Mouse (Mus musculus): ENCODE measurements around the gene Cfd. TPM values are rescaled to one million over a fixed set of nuclear protein-coding genes. Genes with fewer than 3 reads are reported as not detected.

The Cfd gene
- total RNA-seq, 2 experiments from 2014 or later = 3.2 to 12.0 TPM

DNA sequence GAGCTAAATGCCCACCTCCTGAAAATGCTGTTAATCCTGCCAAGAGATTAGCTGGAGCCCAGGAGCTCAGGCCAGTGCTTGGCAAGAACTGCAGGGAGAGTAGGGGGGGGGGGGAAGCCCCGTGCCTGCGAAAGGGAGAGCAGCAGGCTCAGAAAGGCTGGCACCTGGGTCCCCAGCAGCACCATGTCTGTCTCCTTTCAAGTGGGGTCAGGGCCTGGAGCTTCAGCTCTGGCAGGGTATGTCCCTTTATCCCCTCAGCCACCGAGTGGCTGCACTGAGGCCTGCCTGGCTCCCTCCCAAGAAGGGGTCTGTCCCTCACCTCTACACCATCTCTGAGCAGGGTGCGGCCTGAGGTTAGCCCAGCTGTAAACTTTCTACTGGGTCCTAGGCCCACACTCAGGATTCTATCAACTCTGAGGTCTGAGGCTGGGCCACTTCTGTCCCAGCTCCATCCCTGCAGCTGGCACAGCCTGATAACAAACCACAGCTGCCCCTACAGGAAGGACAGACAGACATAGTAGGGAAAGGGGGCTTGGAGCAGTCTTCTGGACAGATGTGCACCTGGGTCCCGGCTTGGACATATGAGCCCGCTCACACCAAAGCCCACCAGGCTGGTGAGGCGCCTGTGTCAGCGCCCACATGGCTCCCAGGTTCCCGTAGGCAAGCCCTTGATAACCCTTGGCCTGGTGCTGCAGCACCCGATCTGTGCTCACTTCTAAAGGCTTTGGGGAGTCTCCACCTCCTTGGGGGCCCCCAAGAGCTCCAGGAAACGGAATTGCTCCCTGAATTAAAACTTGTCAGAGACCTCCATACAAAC lies 23.7 kb downstream of the Cfd start:
- DNase-seq = no peak
- intact Hi-C loops (cut with DNase I) = no loop called here

DNA sequence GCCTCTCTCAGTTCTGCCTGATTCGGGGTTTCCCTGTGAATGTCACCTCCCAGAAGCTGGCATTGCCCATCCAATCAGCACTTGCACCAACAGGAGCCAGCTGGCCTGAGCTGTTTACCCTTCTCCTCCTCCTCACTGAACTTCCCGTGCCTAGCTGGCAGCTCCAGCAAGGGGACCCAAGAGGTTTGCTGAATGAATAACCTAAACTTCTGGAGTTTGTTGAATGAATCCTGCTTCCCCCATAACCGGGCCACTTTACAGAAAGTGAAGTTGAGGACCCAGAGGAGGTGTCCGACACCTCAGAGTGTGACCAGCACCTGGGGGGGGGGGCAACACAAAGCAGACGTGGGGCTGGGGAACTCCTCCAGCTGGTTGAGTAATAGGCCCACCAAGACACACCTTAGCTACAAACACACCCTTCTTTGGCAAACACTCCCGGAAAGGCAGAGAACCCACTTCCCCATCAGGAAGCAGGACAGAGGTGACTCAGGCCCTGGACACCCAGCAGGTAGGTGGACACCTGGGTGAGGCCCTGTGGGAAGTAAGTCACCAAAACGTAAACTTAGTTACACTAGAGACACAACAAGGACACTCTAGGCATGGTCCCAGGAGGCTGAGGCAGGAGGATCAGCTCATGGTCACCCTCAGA lies 24.4 kb downstream of the Cfd start:
- no peak for DNase-seq
- intact Hi-C loops (cut with DNase I) = loop anchor here (5.0 kb wide), 1 partner anchor 33 kb away; no protein-coding TSS in a partner anchor

DNA sequence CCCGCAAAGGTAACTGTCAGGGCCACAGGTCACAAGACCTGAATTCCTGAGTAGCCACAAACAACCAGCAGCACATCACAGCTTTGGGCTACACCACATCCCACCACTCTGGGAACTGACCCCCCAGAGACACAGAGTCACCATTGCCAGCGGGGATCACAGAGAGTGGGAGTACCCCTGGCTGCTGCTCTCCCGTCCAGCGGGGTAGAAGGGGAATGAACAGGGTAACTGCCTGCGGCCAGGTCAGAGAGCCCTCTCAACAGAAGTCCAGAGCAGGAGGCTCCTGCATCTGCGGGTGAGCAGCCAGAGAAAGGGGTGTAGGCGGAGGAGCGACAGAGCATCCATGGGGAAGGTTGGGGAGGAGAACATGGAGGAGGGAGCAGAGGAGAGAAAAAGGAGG lies 25.4 kb downstream of the Cfd start:
- intact Hi-C loops (cut with DNase I) = loop anchor here (5.0 kb wide), 1 partner anchor 34 kb away; no protein-coding TSS in a partner anchor
- no peak for DNase-seq

DNA sequence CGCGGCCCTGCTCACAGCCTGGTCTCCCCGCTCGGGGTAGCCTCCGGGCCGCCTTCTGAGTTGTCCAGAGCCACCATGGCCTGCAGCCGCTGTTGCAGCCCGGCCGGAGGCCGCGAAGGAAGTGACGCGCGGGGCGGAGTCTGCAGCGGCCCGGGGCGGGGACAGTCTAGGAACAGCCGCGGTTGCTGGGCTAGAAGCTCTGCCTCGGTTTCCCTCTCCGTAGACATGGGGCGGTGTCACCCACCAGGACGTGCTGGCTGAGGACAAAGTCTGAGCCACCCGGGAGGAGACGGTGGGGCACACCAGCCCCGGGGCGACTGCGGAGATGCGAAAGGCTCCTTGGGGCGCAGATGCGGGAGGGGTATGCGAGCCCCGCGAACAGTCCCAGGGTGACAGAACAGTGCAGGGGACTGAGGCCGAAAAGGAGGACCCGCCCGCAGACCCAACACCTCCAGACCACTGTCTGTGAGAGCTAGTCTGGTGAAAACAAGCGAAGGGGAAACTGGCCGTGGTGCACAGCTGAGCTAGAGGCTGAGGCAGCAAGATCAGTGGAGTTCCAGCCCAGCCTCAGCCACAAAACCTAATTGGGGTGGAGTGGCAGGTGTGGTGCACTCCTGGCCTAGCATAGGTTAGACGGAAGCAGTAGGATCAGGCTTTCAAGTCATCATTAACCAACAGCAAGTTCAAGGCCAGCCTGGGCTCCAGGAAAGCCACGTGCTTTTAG lies 26.3 kb downstream of the Cfd start, which contains the start of gene Kiss1r:
Kiss1r (plus strand) TSS at position 164 of the 724 bp plus-strand sequence.
- intact Hi-C loops (cut with DNase I) = loop anchor here (5.0 kb wide), 1 partner anchor 35 kb away; no protein-coding TSS in a partner anchor
- DNase-seq = peak; percentile 90 to 91

DNA sequence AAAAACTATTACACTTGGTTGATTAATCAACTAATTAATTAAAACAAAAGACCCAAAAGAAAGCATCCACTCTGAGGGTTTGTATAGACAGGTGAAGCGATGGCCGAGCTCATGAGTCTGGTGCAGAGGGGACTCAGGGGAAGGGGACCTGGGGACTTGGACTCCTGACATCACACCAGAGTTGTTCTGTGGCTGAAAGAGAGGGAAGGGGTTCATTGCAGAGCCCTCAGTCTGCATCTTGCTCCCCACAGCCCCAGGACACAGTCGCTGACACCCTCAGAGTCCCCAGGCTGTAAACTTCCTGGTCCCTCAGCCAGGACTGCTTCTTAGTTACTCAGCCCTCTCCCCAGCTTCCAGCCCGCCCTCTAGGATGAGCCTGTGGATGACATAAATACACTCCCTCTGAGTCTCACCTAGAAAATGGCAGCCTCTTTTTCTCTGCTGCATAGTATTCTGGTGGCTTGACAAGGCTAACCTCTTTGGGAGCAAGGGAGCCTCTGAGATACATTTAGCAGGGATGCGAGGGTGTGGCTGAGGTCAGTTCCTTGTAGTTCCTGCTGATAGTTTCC lies 27.0 kb downstream of the Cfd start:
- intact Hi-C loops (cut with DNase I) = loop anchor here (5.0 kb wide), 1 partner anchor 35 kb away; no protein-coding TSS in a partner anchor
- DNase-seq = no peak

DNA sequence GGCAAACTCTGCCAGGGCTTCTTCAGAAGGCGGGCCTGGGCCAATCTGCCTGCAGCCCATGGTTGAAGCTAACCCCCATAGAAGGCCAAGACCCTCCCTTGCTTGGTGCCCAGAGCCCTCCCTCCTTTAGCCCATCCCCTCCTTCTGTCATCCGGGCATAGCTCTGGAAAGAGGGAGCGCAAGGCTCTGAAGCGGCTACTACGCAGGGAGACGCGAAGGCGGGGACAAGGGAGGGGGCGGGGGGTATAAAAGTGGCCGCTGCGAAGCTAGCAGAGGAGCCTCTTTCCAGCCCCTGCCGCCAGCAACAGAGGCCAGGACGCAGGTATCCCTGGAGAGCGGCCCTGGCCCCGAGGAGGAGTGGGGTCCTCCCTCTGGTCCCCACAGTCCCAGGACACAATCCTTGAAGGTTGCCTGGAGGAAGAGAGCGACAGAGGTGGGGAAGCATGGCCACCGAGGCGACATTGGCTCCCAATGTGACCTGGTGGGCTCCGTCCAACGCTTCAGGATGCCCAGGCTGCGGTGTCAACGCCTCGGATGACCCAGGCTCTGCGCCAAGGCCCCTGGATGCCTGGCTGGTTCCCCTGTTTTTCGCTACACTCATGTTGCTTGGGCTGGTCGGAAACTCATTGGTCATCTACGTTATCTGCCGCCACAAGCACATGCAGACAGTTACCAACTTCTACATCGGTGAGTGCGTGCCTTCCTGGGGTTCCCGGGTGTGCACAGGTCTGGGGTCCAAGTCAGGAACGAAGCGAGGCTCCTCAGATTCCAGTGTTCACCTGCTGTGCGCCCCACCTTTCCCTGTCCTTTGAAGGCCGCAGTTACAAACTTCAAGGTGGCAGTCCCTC lies 27.8 kb downstream of the Cfd start:
- no peak for DNase-seq
- intact Hi-C loops (cut with DNase I) = loop anchor here (5.0 kb wide), 1 partner anchor 36 kb away; no protein-coding TSS in a partner anchor

DNA sequence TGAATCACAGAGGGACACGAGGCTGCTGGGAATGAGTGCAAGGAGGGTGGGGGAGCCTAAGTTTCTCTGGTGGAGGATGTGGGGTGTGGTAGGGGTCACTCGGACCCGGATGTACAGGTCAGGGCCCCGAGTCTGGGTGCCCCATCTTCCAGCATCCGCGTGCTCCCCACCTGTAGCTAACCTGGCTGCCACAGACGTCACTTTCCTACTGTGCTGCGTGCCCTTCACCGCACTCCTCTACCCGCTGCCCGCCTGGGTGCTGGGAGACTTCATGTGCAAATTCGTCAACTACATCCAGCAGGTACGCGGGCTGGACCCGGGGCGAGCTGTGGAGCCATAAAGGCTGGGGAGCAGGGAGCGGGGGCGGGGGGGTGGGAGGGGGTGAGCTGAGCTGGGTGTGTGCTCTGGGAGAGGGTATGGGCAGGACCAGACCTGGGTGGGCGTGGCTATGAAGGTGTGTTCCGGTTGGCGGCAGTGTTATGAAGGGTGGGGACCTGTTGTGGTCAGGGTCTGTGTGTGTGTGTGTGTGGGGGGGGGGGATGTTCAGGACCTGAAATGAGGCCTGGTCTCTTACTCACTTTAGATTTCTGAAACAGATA lies 28.7 kb downstream of the Cfd start:
- intact Hi-C loops (cut with DNase I) = loop anchor here (5.0 kb wide), 1 partner anchor 37 kb away; no protein-coding TSS in a partner anchor

DNA sequence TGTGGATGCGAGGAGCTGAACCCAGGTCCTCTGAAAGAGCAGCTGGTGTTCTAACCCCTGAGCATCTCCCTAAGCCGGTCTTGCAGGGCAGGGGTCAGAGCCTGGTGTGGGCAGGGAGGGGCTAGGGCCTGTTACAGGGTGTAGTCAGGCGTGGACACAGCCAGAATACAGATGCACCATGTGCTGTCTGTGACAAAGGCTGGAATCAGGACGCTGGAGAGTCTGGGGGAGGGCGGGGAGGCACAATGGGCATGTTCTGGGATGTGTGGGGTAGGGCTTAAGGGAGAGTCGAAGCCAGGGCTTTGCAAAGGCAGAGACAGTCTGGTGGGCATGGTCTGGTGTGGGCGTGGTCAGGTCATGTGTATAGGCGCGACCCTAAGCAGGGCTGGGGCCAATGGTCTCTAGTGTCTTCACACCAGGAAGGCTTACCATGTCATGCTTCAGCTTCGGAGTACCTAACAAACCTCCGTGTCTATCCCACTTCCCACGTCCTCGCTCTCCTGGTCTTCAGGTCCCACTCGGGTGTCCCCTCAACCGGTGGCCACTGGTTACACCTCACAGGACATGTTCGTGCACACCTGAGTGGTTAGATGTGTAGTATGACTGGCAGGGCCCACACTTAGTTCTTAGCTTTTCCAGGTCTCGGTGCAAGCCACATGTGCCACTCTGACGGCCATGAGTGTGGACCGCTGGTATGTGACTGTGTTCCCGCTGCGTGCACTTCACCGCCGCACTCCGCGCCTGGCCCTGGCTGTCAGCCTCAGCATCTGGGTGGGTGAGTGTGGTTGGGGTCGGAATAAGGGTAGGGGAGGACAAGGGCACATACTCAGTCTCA lies 29.6 kb downstream of the Cfd start:
- intact Hi-C loops (cut with DNase I) = no loop called here
- no peak for DNase-seq

More for the DNA sequence above, 28.7 kb downstream of the Cfd start:
- DNase-seq = no peak

DNA sequence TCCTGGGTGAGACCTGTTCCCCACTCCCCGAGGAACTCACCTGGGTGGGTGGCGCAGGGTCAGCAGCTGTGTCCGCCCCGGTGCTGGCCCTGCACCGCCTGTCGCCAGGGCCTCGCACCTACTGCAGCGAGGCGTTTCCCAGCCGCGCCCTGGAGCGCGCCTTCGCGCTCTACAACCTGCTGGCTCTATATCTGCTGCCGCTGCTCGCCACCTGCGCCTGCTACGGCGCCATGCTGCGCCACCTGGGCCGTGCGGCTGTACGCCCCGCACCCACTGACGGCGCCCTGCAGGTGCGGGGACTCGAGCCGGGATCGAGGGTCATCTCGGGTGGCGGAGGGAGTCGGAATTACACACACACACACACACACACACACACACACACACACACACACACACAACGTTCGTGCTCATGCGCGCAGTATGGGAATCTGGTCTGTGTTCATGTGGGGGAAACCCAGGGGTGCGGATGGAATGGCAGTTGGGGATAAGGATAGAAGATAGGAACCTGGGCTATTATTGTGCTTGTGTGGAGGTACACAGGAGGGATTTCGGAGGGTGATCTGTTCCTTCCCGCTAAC lies 30.4 kb downstream of the Cfd start, which contains the start of gene R3hdm4:
R3hdm4 (minus strand) TSS at position 251 of the 578 bp plus-strand sequence.
- intact Hi-C loops (cut with DNase I) = no loop called here
- DNase-seq = no peak

DNA sequence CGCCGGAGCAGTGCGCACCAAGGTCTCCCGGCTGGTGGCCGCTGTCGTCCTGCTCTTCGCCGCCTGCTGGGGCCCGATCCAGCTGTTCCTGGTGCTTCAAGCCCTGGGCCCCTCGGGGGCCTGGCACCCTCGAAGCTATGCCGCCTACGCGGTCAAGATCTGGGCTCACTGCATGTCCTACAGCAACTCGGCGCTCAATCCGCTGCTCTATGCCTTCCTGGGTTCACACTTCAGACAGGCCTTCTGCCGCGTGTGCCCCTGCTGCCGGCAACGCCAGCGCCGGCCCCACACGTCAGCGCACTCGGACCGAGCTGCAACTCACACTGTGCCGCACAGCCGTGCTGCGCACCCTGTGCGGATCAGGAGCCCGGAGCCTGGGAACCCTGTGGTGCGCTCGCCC lies 30.9 kb downstream of the Cfd start:
- intact Hi-C loops (cut with DNase I) = no loop called here
- DNase-seq = no peak

DNA sequence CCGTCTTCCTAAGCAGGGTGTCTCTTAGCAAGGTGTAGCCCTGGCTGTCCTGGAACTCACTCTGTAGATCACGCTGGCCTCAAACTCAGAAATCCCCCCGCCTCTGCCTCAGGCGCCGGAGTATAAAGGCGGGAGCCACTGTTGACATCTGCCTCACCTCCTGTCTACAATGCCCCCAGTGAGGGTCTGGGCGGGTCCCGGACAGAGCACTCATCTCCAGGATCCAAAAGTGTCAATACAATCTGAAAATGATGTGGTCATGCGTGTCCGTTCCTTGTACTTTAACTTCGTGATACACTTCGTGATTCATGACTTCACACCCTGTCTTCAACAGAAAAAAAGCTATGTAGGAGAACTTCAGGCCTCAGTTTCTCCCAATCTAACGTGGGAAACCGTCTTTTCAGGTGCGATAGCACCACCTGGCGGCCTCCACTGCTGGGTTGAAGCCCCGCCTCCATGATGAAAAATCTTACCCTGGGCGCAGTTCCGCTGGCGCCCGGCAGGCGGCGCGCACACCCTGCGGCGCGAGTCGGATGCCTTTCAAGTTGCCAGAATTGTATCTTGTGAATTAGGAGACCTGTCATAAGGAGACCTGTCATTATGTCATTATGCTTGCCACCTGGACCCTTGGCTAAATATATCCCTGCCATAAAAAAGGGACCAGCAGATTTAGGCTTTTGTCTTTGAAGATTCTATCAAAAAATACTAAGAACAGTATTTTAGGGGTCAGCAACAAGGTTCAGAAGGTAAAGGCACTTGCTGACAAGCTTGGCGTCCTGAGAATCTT lies 34.5 kb downstream of the Cfd start:
- intact Hi-C loops (cut with DNase I) = loop anchor here (1.0 kb wide), 3 partner anchors 33 to 90 kb away; no protein-coding TSS in a partner anchor
- peak; percentile 94 to 97 for DNase-seq

DNA sequence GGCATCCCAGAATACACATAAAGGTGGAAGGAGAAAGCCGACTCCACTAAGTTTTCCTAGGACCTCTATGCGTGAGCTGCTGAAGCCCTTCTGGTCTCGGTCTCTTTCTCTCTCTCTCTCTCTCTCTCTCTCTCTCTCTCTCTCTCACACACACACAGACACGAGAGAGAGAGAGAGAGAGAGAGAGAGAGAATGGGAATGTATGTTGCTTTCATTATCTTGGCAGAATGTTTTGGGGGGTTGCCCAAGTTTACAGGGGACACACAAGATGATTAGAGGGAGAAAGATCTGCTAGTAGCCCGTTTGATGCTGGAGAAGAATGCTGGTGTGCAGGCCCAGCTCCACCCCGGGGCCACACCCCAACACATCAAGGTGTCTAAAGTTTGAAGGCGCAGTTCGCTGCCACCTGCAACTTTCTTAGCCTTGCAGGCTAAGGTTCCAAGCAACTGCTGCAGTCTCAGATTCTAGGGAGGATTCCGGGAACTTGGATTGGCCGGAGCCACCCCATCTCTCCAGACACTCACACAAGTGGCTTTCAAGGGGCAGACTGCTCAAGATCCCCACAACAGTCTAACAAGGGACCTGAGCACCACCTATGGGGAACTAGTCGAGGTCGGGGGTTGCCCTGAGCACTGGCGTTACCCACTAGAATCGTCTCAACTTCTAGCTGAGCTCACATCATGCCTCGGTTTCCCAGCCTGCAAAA lies 35.3 kb downstream of the Cfd start:
- intact Hi-C loops (cut with DNase I) = loop anchor here (1.0 kb wide), 3 partner anchors 32 to 91 kb away; no protein-coding TSS in a partner anchor
- peak in 1 of 2 experiments; percentile 27 for DNase-seq

DNA sequence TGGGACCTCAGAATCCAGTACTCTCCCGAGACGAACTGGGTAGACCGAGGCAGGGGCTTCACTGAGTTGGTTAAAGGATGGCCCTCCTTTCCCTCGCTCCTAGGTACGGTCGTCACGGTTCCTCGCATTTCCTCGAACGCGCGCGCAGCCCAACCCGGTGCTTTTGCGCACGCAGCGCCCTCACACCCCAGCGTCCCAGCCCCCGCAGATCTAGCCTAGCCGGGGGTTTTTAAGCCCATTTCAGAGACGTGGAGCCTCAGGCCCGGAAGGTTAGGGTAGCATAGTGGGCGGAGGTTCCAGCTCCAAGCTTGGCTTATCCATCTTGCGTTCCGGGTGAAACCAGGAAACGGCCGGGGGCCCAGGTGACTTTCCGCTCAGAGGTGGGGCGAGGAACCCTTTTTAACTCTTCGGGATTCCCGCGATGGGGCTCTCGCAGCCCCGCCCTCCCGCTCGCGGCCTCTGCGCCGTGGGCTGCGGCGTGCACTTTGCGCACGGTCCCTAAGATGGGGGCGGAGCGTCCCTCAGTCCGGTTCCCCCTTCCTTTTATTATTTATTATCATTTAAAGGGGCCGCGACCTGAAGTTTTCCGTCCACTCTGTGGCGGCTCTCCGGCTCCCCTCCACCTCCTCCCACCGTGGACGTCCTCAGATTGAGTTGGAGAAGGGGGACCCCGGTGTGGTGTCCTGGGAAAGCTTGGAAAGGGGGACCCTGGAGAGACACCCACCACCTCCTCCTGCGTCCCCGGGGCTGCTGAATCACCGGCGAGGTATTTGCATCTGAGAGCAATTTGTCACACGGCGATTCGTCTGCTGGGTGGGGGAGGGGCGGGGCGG lies 36.1 kb downstream of the Cfd start, which contains the start of gene Arid3a:
Arid3a (plus strand) TSS at position 553 of the 833 bp plus-strand sequence.
- DNase-seq = peak; percentile 92
- intact Hi-C loops (cut with DNase I) = no loop called here

DNA sequence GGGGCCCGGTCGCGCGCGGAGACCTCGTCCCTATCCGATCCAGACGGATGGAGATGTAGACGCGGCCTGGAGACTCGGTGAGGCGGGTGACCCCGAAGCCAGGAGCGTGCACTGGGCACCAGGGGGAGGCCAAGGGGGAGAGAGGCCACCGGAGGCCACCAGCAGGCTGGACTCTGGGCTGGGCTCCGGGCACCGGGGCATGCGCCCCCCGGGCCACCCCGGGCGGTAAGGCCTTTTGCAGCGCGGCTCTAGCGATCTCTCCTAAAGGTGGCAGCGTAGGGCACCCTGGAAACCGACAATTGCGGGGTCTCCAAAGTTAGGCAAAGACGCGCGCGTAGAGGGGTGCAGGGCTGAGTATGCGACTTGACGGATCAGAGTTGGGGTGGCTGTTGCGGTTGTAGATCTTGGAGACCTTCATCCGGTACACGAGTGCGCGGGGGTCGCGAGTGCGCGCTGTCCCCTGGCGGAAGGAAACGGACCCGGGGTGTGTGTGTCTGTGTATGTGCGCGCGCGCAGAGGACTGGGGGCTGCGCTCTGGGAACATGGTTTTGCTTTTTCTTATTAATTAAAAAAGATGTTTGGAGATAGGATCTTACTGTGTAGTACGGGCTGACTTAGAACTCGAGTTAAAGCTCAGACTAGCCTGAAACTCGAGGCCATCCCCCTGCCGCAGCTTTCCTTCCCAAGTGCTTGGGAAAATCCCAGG lies 36.8 kb downstream of the Cfd start:
- DNase-seq = peak; percentile 58 to 70
- intact Hi-C loops (cut with DNase I) = no loop called here
